Mouse (Mus musculus): ENCODE measurements around the gene Nr4a3.

The Nr4a3 gene

DNA sequence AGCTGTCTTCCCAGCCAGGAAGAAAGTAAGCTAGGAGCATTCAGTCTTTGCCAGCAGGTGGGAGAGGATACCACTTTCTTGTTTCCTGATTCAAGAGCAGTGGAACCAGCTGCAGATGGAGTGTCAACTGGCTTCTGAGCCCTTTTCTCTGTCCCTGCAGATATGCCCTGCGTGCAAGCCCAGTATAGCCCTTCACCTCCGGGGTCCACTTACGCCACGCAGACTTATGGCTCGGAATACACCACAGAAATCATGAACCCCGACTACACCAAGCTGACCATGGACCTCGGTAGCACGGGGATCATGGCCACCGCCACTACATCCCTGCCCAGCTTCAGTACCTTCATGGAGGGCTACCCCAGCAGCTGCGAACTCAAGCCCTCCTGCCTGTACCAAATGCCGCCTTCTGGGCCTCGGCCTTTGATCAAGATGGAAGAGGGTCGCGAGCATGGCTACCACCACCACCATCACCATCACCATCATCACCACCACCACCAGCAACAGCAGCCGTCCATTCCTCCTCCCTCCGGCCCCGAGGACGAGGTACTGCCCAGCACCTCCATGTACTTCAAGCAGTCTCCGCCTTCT, 6.2 kb downstream of the Nr4a3 start:
- DNase-seq, result no peak

GRCm38 (mm10) chr4:48051674-48052121, 6.7 kb downstream of the Nr4a3 start:
- DNase-seq, result no peak

- no peak for DNase-seq
These were observed 16.8 kb downstream of the Nr4a3 start for GRCm38 (mm10) chr4:48061716-48062115.

DNA sequence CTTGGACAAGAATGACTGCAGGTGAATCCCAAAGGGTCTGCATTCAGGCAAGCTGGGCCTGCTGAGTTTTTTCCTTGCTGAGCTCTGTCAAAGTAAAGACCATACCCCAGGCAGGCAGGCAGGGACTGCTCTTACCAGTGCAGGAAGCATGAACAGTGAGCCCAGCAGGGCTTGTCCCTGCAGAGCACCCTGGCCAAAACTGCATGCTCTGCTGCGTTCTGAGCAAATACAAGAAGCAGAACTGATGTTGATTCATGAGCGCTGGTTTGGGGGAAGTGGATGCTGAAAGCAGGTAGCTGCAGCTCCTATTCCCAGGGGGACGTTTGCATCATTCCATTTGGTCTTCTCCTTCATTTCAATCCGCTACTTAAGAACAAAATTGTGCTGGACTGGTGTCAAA, 19.4 kb downstream of the Nr4a3 start:
- DNase-seq, result no peak

- no peak for DNase-seq
These were observed 21.7 kb downstream of the Nr4a3 start for GRCm38 (mm10) chr4:48066676-48067075.

- DNase-seq, result no peak
These were observed 24.2 kb downstream of the Nr4a3 start for GRCm38 (mm10) chr4:48069111-48069510.

GRCm38 (mm10) chr4:48072006-48072405, 27.1 kb downstream of the Nr4a3 start:
- no peak for DNase-seq

DNA sequence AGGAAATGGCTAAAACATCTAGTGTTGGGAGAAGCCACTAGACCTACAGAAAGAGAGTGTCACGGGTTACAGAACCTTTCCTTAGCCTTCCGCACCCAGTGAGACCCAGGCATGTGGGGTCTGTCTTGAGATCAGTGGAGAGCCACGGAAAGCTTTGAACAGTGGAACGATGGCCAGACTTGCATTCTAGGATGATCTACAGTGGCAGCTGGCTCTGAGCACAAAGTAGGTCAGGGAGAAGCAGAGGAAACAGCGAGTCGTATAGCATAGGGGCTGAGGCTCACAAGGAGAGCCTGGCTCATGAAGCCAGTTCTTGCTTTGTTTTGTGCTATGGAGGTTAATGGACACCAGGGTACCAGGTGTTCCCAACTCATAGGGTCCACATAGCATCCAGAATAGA, 28.4 kb downstream of the Nr4a3 start:
- no peak for DNase-seq

DNA sequence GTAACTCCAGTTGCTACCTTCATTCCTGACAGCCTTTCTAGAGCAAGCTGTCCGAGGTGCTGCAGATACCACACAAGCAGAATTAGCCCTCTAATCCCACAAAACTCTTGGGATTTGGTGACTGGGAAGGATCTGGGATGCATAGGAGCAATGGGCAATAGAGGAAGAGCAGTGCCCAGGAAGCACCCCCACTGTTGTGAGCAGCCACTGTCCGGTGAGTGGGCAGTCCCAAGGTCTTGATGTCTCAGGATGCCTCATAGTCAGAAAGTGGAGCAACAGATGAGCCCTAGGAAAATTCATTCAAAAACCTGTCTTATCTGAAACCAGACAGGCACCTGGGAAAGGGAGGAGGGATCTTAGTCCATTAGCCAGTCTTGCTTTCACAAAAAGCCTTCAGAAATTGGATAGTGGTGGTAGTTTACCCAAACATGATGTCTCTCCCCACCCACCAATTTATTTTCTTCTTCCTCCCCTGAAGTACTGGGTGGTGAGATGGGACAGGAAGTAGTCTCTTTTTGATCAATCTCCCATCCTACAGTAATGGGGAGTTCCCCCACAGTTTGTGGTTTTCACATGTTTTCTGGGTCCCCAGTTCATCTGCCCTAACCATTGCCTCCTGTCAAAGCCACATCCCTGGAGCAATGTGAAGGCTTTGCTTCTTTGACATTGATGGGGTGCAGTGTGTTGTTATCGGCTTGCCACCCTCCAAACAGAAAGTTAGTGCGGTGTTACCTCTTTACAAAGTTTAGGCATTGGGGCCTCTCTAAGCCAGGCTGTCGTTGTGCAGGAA, 29.7 kb downstream of the Nr4a3 start:
- no peak for DNase-seq

- no peak for DNase-seq
These were observed 31.9 kb downstream of the Nr4a3 start for GRCm38 (mm10) chr4:48076693-48077471.

DNA sequence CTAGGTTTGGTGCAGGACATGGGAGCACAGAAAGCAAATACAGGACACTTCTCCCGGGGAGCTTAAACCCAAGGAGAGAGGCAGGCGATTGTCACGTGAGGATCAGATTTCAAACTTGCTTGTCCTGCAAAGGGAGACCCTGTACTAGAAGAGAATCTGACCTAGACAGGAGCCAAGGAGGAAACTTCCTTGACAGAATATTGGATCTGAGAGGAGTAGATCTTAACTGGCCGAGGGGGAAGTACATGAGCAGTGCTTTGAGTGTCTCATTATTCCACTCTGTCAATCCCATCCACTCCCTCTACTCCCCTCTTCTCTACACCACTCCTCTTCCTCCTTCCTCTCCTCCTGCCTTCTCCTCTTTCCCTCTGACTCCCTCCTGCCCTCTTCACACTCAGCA, 33.3 kb downstream of the Nr4a3 start:
- no peak for DNase-seq

DNA sequence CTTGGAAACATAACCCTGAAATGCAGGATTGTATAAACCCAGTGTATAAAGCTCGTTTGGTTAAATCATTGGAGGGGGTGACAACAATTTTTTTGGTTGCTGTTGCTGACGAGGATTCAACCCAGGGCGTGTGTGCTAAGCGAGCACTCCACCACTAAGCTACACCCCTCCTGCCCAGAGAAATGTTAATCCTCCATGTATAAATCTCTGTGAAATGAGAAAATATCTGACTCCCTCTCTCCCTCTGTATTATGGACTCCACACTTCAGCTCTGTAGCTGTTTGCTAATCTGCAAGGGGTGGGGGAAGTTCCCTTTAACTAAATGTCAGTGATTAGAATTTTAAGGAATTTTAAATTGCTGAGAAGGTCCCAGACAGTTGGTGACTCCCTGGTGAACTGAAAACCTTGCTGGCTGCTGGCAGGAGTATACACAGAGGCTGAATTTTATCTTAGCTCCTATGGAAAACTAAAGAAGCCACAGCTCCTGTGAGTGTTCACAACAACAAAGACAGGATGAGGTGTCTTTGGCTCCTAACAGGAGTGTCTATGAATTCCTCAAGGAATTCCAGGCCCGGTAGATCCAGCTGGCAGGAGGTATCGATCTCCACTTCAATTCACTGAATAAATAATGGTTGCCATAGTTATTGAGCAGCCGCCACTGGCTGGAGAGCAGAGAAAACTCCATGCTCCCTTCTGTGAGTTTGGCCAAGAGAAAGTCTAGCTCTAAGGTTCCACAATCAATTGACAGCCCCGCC, 34.5 kb downstream of the Nr4a3 start:
- no peak for DNase-seq

GRCm38 (mm10) chr4:48083452-48083851, 38.5 kb downstream of the Nr4a3 start:
- DNase-seq, result no peak

- DNase-seq, result no peak
These were observed 41.7 kb downstream of the Nr4a3 start for GRCm38 (mm10) chr4:48086609-48087008.

- DNase-seq, result no peak
These were observed 42.5 kb downstream of the Nr4a3 start for GRCm38 (mm10) chr4:48087497-48087896.

GRCm38 (mm10) chr4:48093221-48093620, 48.3 kb downstream of the Nr4a3 start:
- no peak for DNase-seq

DNA sequence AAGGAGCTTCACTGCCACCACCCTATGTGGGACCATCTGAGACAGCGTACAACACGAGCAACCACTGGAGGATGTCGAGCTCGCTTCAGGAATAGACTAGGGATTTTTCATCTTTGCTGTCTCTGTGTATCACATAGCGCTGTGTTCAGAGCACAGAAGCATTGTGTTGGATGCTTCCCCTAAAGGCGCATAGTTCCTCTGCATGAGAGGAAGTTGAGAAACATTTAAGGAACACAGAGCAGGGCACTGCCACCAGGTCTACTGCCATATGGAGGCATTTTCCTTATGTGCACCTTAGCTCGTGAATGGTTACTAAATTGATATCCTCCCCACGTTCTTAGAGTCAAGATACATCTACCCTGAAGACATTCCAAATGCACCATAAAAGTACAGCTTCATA, 55.3 kb downstream of the Nr4a3 start:
- DNase-seq, result no peak

GRCm38 (mm10) chr4:48101981-48102380, 57.0 kb downstream of the Nr4a3 start:
- no peak for DNase-seq

DNA sequence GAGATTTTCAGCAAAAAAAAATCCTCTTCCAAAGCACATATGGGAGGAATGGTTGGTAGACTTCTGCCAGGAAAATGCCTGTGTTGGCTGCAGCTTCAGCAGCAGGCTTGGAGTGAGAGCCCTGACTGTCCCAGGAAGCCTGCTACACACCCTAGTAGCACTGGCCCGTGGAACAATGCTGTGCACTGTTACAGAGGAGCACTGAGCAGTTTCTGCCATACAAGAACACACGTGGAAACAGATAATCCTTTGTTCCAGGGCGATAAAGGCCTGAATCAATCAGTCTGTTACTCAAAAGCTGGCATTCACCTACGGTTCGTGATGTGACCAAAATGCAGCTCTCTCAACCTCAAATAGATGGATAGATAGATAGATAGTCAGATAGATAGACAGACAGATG, 60.4 kb downstream of the Nr4a3 start:
- no peak for DNase-seq

DNA sequence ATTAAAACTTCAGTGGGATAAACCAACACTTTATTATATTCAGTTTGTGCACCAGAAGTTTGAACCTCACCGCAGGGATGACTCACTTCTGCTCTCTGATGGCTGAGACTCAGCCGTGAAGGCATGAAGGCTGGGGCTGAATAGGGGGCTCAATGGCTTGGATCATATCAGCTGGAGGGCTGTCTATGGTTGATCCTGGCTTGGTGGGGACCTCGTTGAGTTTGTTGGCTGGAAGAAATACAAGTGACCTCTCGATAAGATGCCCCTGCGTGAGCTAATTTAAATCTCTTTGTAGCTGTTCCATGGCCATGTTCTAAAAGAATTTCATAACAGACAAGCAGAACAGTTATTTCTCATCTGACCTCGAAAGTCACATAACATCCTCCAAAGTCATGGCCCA, 62.1 kb downstream of the Nr4a3 start:
- no peak for DNase-seq

GRCm38 (mm10) chr4:48108591-48108990, 63.6 kb downstream of the Nr4a3 start:
- DNase-seq, result no peak

- DNase-seq, result no peak
These were observed 65.4 kb downstream of the Nr4a3 start for GRCm38 (mm10) chr4:48110331-48110730.

DNA sequence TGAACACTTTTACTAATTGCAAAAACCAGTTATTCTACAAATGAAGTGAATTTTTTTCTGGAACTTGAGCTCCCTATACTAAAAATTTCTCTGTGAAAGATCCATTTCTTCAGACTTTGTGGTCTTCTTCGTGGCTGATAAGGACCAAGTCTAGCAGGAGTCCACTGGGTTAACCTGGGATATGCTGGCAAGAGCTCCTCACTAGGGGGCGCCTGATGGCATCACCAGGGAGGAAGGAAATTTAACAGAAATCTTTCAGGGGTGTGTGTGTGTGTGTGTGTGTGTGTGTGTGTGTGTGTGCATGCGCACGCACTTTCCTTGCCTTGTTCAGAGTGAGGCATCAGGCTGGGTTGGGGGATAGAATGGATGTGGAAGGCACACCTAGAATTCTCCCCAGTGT, 71.2 kb downstream of the Nr4a3 start:
- DNase-seq, result no peak
